Mouse (Mus musculus): Measurements from ENCODE around the gene Isyna1. TPM values are rescaled to one million over a fixed set of nuclear protein-coding genes. Genes with fewer than 3 reads are reported as not detected.
A peak's percentile ranks its signal among the peaks of the same experiment; 100 is the strongest.
"Not testable (repeated sequence)": the region's sequence is repeated elsewhere in the genome, so short reads cannot be mapped to it uniquely, and the experiment has no call there.

Gene Isyna1
- polyA plus RNA-seq, 1 experiment from 2014 or later: 107 TPM

DNA sequence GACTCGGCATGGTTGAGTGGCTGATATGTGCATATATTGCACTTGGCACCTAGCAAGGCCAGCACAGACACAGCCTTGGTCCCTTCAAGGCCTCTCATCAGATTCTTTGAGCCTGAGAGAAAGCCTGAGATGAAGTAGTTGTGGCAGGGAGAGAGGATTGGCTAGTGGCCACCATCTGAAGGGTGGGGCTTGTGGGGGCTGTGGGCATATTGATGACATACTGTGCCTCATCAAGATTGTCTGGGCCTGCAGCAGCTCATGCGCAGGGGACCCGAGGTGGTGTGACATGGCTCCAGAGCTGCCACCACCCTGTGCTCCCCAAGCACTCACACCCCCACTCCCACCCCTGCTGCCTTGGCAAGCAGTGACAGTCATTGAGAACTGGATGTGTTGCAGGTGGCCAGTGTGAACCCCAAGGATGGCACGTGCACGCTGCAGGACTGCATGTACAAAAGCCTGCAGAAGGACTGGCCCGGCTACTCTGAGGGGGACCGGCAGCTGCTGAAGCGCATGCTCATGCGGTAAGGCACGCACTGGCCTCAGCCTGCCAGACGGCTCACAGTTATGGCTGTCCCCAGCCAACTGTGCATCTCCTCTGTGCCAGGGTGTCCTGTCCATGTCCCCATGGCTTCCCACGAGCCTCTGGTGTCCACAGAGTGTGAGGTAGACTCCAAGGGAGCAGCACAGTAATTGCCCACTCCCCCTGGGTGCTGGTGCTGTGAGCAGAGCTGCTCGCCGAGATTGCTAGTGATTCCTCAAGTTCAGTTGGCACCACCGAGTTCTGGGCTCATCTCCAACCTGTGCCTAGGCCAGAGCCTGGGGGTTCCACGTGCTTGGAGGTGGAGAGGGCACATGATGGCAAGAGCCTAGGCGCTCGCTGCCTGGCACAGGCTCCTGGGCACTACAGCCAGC is 10.4 kb upstream of the Isyna1 start:
- Histone ChIP-seq H3K9ac (replicated peaks) (no peak overlapping the region), H3K36me3 (peaks cover 89% of the 10 kb centered on the region), H3K4me1 (no peaks in the 10 kb centered on the region), H3K9me3 (no peaks in the 10 kb centered on the region), H3K27me3 (no peaks in the 10 kb centered on the region), H3K4me3 (no peak overlapping the region), H3K4me2 (replicated peaks) (no peak overlapping the region), H3K27ac (replicated peaks) (no peak overlapping the region)
- no peak for ATAC-seq (ENCODE audit: low FRiP score, low read depth)
- 93% methylated on average over 18 of the region's 18 CpGs for WGBS

DNA sequence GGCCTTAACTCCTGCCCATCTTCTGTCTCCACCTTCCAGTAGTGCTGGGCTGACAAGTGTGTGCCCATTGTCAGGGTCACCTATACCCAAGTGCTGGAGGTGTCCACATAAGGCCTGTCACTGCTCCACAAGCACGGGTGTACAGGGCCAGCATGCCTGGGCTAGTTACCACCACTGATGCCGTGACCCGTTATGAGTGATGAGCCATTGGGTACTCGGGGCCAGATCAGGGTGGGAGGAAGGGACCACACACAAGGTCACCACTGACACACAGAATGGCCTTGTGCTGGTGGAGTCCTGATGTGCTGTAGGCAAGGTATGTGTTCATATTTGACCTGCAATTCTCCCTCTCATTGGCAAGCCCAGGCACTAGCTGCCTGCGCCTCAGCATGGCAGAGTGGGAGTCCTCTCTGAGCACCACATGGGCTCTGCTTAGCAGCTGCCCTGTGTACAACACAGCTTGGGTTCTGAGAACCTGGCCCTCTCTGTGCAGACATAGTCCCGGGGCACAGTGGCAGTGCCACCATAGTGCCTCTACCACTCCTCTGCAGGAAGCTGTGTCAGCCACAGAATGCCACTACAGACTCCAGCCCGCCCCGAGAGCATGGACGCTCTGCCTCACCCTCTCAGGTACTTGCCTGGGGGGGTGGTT is 9.4 kb upstream of the Isyna1 start:
- Histone ChIP-seq H3K4me2 (replicated peaks) (no peak overlapping the region), H3K27me3 (no peaks in the 10 kb centered on the region), H3K9me3 (no peaks in the 10 kb centered on the region), H3K4me3 (no peak overlapping the region), H3K4me1 (no peaks in the 10 kb centered on the region), H3K27ac (replicated peaks) (no peak overlapping the region), H3K36me3 (peaks cover 92% of the 10 kb centered on the region), H3K9ac (replicated peaks) (no peak overlapping the region)
- WGBS: 96% methylated on average over 9 of the region's 9 CpGs
- ATAC-seq (ENCODE audit: low FRiP score, low read depth): peak; percentile 42; the same call in 1 of the 2 replicates

- Histone ChIP-seq H3K9me3 (no peaks in the 10 kb centered on the region), H3K27me3 (no peaks in the 10 kb centered on the region), H3K4me1 (no peaks in the 10 kb centered on the region), H3K27ac (replicated peaks) (no peak overlapping the region), H3K4me2 (replicated peaks) (no peak overlapping the region), H3K4me3 (no peak overlapping the region), H3K9ac (replicated peaks) (no peak overlapping the region), H3K36me3 (peaks cover 93% of the 10 kb centered on the region)
- 35% methylated on average over 7 of the region's 7 CpGs for WGBS
- ATAC-seq (ENCODE audit: low FRiP score, low read depth): peak; percentile 74
Observed at GRCm38 (mm10) chr8:70585258-70585652, 8.9 kb upstream of the Isyna1 start.

- H3K36me3 ChIP-seq: peaks cover 83% of the 10 kb centered on the region
- H3K27me3 ChIP-seq; ATAC-seq (ENCODE audit: low FRiP score, low read depth); H3K4me3 ChIP-seq; H3K4me2 ChIP-seq (replicated peaks); H3K27ac ChIP-seq (replicated peaks); H3K9me3 ChIP-seq; H3K4me1 ChIP-seq; H3K9ac ChIP-seq (replicated peaks): not testable (repeated sequence)
- 96% methylated on average over 4 of the region's 4 CpGs for WGBS
Observed at GRCm38 (mm10) chr8:70587955-70588354, 6.2 kb upstream of the Isyna1 start.

DNA sequence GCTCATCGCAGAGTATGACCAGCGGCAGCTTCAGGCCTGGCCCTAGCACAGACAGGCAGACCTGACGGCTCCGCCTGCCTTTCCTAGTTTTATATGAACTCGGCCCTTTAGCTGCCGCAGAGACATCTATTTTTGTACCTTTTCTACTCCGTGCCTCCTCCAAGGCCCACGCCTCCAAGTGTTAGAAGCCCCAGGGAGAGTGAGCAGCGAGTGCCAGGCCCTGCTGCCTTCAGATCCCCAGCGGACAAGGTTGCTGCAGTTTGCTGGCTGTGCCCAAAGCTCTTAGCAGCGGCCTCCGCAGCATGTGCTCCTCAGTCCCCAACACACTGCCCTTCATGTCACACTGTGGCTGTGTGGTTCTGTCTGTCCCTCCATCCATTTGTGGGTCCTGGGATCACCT is 2.6 kb upstream of the Isyna1 start:
- no peak overlapping the region for H3K27ac ChIP-seq (replicated peaks)
- H3K36me3 ChIP-seq: peaks cover 60% of the 10 kb centered on the region
- H3K9me3 ChIP-seq: no peaks in the 10 kb centered on the region
- peaks cover 18% of the 10 kb centered on the region for H3K27me3 ChIP-seq
- 0 out of 2 replicates have a peak overlapping the region, but pooled peaks have one; percentile 17 for H3K9ac ChIP-seq (replicated peaks)
- H3K4me3 ChIP-seq: no peak overlapping the region
- H3K4me2 ChIP-seq (replicated peaks): no peak overlapping the region
- peaks cover 25% of the 10 kb centered on the region for H3K4me1 ChIP-seq
- ATAC-seq (ENCODE audit: low FRiP score, low read depth): no peak
- WGBS: 91% methylated on average over 12 of the region's 12 CpGs

- Histone ChIP-seq H3K4me2 (replicated peaks) (peak overlapping the region; percentile 98), H3K9me3 (no peaks in the 10 kb centered on the region), H3K36me3 (peaks cover 48% of the 10 kb centered on the region), H3K27me3 (peaks cover 29% of the 10 kb centered on the region), H3K4me1 (peaks cover 39% of the 10 kb centered on the region), H3K27ac (replicated peaks) (0 out of 2 replicates have a peak overlapping the region, but pooled peaks have one; percentile 64), H3K4me3 (0 out of 2 replicates have a peak overlapping the region, but pooled peaks have one; percentile 63), H3K9ac (replicated peaks) (no peak overlapping the region)
- 57% methylated on average over 8 of the region's 8 CpGs for WGBS
- ATAC-seq (ENCODE audit: low FRiP score, low read depth): no peak
Observed at GRCm38 (mm10) chr8:70593173-70593572, 1.0 kb upstream of the Isyna1 start.

DNA sequence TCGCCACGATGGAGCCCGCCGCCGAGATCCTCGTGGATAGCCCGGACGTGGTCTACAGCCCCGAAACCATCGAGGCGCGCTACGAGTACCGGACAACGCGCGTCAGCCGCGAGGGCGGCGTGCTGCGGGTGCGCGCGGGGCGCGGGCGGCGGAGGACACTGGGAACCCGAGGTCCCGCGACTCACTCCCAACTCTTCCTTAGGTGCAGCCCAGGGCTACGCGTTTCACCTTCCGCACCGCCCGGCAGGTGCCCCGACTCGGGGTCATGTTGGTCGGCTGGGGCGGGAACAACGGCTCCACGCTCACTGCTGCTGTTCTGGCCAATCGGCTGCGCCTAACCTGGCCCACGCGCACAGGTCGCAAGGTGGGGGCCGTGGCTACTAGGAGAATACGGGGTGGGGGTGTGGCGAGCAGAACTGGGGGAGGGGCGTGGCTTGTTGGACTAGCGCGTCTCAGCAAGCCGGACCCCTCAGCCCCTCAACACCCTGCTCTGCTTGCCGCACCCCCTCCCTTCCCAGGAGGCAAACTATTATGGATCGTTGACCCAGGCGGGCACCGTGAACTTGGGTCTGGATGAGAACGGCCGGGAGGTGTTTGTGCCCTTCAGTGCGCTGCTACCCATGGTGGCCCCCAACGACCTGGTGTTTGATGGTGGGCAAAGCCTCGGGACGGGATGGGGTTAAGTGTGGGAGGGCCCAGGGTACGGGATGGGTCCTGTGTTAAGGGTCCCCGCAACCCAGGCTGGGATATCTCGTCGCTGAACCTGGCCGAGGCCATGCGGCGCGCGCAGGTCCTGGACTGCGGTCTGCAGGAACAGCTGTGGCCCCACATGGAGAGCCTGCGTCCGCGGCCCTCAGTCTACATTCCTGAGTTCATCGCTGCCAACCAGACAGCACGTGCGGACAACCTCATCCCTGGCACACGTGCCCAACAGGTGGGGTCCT is 720 bp downstream of the Isyna1 start:
- 10% methylated on average over 82 of the region's 82 CpGs for WGBS
- Histone ChIP-seq H3K9ac (replicated peaks) (peak overlapping the region; percentile 77), H3K27me3 (peaks cover 44% of the 10 kb centered on the region), H3K4me3 (peak overlapping the region; percentile 63), H3K4me1 (peaks cover 56% of the 10 kb centered on the region), H3K27ac (replicated peaks) (peak overlapping the region; percentile 64), H3K4me2 (replicated peaks) (peak overlapping the region; percentile 98), H3K36me3 (peaks cover 32% of the 10 kb centered on the region), H3K9me3 (no peaks in the 10 kb centered on the region)
- ATAC-seq (ENCODE audit: low FRiP score, low read depth): peak; percentile 10

- Histone ChIP-seq H3K4me2 (replicated peaks) (no peak overlapping the region), H3K27me3 (peaks cover 47% of the 10 kb centered on the region), H3K4me3 (no peak overlapping the region), H3K4me1 (peaks cover 65% of the 10 kb centered on the region), H3K36me3 (peaks cover 23% of the 10 kb centered on the region), H3K9ac (replicated peaks) (no peak overlapping the region), H3K9me3 (no peaks in the 10 kb centered on the region), H3K27ac (replicated peaks) (no peak overlapping the region)
- no peak for ATAC-seq (ENCODE audit: low FRiP score, low read depth)
- WGBS: 97% methylated on average over 12 of the region's 12 CpGs
Observed at GRCm38 (mm10) chr8:70595811-70596210, 1.6 kb downstream of the Isyna1 start.

- H3K27ac ChIP-seq (replicated peaks): no peak overlapping the region
- H3K9me3 ChIP-seq: no peaks in the 10 kb centered on the region
- peaks cover 47% of the 10 kb centered on the region for H3K27me3 ChIP-seq
- H3K9ac ChIP-seq (replicated peaks): no peak overlapping the region
- no peak for ATAC-seq (ENCODE audit: low FRiP score, low read depth)
- H3K4me1 ChIP-seq: peaks cover 69% of the 10 kb centered on the region
- H3K4me2 ChIP-seq (replicated peaks): no peak overlapping the region
- H3K36me3 ChIP-seq: peaks cover 23% of the 10 kb centered on the region
- 94% methylated on average over 18 of the region's 18 CpGs for WGBS
- no peak overlapping the region for H3K4me3 ChIP-seq
Observed at GRCm38 (mm10) chr8:70596216-70596615, 2.0 kb downstream of the Isyna1 start.

- no peak for ATAC-seq (ENCODE audit: low FRiP score, low read depth)
- Histone ChIP-seq H3K27me3 (peaks cover 47% of the 10 kb centered on the region), H3K4me2 (replicated peaks) (peak overlapping the region; percentile 84), H3K4me3 (0 out of 2 replicates have a peak overlapping the region, but pooled peaks have one; percentile 50), H3K9me3 (no peaks in the 10 kb centered on the region), H3K4me1 (peaks cover 76% of the 10 kb centered on the region), H3K27ac (replicated peaks) (no peak overlapping the region), H3K9ac (replicated peaks) (no peak overlapping the region), H3K36me3 (peaks cover 19% of the 10 kb centered on the region)
- 89% methylated on average over 17 of the region's 17 CpGs for WGBS
Observed at GRCm38 (mm10) chr8:70596775-70597416, 2.7 kb downstream of the Isyna1 start.

Measured in midbrain, embryonic 12.5 days (tissue).